Mouse (Mus musculus) activated CD4-positive, CD25-positive, alpha-beta regulatory T cell, adult 4 months (primary cell): Measurements from ENCODE around the gene Gucy1b1. TPM values are rescaled to one million over a fixed set of nuclear protein-coding genes. Genes with fewer than 3 reads are reported as not detected.

Experiments used
- ATAC-seq: one replicate; pipeline ENCODE4 v1.8.0; 2017
- polyA plus RNA-seq, 2 experiments: library from polyadenylated mRNA; unstranded; fragments of 100-300 nt; shearing (Covaris generic); gene quantifications; one replicate each; pipeline ENCODE4 v1.2.1; 2017

The Gucy1b1 gene
- polyA plus RNA-seq, 2 experiments from 2014 or later: 4.7 to 5.2 TPM

DNA sequence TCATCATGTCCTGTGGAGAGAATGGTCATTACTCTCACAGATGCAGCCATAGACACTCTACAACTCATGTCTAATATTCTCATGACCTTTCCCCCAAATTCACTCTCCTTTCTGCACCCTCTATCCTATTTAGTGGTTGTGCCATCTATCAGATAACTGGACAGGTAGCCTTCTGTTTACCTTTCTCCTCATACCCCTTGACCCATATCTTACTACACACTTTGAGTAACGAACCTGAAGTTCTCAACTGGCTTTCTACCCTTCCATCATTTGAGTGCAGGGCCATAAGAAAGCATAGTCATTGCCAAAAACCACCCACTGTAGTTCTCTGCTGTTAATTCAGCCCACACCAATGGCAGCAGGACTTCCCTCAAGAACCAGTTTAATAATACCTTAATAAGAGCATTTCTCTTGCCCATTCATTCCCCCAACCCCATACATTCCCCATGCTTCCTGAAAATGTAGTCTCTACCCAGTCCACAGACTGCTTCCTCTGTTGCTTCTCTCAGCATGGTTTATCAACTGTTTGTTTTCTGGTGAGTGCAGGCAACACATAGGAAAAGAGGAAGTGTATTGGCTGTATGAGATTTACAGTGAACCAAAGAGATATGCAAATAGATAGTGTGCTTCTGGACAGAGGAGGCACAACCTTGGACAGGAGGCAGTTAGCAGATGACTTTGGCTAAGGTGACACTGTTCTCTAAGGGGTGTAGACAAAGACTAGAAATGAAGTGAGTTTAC lies 44.3 kb downstream of the Gucy1b1 start:
- no peak for ATAC-seq

DNA sequence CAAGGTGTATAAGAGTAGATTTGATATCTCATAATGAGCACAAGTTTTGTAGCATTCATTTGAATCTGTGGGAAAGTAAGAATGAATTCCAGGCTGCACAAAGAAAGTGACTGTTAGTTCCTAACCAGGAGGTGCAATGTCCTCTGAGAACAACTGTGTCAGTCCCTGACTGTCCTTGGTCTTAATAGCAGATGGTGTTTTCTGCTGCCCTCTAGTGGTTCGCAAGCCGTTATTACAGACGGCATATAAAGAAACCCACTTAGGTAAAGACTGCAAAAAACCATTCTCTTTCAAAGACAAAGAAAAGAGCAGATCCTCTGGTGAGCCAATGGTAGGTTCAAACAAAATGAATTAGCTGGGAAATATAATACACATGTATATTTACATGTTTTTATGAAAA lies 45.3 kb downstream of the Gucy1b1 start:
- ATAC-seq: peak; percentile 75

DNA sequence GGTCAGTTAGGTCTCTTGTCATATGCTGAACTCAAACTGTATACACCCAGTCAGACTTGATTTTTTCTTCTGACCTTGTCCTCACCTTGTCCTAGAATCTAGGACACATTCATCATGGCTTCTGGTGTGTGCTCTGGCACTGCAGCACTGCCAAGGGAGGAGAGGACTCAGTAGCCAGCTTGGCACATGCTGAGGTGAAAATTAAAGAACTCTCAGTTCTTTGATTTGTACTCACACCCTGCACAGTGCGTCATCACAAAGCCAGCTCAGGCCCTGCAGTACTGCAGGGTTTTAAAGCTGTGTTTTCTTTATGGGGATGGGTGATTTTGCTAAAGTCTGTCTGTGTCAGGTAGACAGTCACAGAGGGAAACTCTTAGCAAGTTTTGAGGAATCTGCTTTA lies 47.2 kb downstream of the Gucy1b1 start:
- ATAC-seq: no peak

DNA sequence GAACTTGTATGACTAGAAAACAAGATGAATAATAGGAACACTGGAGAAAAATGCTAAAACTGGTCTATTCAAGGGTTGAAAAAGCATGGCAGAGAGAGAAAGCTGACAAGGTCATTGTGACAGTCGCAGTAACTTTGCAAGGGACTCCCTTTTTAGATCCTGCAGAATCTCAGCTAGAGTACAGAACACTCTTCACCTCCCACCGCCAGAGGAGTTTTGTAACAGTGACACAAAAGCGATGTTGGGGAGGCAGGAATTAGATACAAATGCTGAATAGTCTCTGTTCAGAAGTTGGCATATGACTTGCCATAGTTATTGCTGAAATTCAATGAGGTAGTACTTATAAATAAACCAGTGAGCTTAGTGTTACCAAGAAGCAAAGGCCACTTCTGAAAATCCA lies 51.4 kb downstream of the Gucy1b1 start:
- ATAC-seq: no peak

DNA sequence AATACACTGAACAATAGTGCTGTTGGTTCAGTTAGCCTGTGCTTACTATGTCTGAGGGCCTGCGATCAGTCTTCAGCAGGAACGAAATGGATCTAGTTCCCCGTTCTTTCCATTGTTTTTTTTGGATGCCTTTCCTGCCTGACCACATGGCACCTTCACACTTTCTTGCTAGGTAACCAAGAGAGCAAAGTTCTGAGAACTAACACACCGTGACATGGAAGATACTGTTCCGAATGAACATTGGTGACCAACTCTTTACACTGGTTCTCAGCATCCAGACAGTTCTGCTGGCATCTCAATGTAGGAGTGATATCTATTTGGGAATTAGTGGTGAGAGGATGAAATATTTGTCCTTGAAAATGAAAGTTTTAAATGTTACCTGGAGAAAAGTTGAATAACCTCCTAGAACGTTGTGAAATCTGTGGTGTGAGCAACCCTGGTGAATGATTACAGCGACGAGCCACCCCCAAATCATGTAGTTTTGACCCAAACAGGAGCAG lies 52.0 kb downstream of the Gucy1b1 start:
- ATAC-seq: no peak

DNA sequence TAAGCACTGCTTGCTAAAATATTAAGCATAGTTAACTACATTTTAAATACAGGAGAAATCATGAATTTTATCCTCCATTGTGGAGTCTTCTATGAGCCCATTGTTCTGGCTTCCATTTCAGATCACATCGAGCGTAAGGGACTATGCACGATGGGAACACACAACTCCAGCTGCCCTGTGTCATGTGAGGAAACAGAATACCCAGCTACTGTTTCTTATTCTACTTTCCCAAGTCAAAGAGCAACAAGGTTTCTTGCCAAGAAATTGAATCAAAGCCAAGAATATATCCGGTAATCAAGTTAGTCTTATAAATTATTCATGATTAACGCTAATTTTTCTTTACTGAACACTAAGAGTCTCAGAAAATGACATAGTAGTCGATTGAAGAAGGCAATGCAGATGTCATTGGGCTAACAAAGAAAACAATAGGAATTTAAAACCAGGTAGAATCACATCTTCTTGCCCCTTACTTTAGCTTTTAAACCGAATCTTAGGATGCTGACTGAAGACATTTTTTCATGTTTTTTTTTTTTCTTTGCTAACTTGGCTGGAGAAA lies 60.3 kb downstream of the Gucy1b1 start:
- no peak for ATAC-seq

DNA sequence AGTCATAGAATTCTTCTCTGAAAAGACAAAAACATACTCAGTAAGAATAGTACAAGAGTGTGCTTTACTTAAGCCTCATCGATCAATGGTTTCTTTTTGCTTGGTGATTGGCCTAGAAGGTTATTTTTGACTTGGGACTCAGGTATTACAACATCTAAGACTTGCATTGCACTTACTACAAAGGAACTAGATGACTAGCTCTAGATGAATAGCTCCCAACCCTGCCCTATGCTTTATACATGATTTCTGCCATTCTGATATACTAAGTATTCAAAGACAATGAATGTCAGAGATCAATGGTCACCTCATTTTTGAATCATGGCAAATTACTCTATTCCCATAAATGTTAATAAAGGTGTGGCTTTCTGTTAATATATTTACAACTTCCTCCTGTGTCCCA lies 67.5 kb downstream of the Gucy1b1 start:
- no peak for ATAC-seq

DNA sequence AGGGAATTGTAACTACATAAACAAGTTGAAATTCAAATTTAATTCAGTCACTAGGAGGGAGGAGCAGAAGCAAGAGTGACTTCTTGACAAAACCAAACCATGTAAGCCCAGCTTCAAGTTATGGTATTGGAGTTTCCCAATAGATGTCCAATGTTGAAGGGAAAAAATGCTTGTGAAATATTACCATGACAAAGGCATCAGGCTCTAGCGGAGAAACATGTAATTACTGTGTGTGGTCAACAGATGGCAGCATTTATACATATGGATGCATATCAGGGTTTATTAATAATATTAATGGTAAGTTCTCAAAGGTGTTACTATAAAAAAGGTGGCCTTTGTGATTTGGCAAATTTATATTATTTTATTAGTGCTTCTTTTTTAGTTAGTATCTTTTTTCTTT lies 78.5 kb downstream of the Gucy1b1 start:
- ATAC-seq: no peak

DNA sequence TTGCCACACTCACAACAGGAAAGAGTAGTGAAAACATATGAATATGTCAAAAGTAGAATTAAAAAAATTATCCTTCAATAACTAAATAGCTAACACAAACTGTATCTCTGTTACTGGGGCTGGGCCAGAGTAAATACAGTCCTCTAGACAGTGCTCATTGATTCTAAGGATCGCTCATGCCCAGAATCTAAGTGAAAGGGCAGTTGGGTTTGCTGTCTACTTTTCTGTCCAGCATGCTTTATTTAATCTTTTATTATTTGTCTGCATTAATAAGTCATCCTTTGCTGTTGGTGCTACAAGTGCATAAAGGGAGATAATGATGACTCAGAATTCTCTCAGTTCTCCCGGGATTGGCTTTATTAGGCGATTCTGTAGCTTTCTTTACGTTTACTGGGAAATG lies 79.1 kb downstream of the Gucy1b1 start:
- ATAC-seq: no peak

DNA sequence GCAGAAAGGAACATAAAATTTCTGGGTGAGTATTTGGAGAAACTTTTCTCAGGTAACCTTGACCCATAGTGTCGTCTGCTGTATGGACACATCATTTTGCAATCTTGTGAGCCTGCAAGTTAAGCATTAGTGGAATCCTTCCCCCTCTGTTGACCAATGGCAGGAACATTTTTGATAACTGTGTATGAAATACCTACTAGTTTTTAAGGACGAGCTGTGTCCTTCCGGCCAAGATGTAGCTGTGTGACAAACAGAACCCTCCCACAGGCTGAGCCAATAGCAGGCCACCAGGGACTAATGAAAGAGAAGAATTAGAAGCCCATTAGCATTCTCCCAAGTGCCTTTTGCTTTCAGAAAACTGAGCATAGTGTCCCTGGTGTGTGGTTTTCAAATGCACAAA lies 84.0 kb downstream of the Gucy1b1 start:
- ATAC-seq: no peak

DNA sequence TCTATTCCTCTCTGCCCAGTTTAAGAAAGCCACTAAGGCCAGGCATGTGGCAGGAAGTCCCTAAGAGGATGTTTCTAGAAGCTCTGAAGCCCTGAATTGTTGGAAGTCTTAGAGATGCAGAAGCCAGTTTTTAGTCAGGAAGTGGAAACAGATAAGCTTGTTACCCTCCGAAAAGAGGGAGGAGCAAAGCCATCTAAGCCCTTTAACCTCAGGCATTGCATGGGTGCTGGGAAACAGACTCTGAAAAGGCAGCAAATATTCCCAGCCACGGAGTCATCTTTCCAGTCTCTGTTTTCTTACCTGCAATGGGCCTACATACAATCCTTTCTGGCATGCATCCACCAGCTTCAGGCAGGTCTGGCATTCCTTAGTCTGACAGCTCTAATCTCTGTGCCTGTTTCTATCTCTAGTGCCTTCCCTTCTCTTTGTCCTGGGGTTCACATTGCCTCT lies 84.8 kb downstream of the Gucy1b1 start:
- no peak for ATAC-seq

DNA sequence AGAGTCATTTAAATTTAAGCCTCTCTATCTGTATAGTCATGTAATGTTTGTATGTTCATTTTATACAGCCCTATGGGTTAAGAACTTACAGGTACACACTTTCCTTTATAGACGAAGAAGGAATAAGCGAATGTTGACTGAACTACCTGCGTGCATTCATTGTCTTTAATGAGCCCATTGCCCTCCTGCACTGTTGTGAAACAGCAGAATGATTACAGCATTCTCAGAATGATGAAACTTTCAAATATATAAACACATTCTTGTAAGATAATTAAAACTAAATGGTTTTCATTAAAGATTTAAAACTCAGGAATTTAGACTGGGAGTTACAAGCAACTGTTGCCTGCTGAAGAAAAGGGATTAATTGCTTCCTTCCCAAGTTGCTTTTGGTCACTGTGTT lies 86.9 kb downstream of the Gucy1b1 start:
- ATAC-seq: no peak

DNA sequence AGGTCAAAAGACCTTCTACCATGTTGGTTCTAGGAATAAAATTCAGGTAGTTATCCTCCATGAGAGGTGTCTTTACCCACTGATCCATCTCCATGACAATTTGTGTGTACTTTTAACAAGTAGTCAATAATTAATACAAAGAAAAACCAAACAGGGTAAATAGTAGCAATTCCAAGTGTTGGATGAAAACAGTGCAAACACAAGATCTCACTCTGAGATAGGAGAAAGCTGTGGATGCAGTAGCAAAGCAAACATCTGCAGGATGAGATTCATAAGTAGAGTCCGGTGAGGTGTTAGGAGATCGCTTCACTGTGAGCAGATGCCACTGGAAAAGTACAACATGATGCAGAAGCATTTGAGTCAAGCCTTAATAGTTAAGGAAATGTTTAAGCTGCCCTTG lies 88.4 kb downstream of the Gucy1b1 start:
- no peak for ATAC-seq

DNA sequence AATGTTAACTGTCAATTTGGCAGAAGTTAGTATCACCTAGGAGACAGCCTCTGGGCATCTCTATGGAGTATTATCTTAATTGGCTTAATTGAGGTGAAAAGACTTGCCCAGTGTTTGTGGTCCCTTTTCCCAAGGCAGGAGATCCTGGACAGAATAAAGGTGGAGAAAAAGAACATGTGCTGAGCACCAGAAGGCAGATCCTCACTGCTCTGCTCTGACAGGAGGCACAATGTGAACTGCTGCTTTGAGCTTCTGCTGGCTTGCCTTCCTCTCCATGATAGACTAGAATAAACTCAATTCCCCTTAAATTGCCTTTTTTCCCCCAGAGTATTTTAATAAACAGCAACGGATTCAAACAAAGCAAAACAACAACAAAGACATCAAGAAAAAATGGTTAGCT lies 89.4 kb downstream of the Gucy1b1 start:
- ATAC-seq: no peak

DNA sequence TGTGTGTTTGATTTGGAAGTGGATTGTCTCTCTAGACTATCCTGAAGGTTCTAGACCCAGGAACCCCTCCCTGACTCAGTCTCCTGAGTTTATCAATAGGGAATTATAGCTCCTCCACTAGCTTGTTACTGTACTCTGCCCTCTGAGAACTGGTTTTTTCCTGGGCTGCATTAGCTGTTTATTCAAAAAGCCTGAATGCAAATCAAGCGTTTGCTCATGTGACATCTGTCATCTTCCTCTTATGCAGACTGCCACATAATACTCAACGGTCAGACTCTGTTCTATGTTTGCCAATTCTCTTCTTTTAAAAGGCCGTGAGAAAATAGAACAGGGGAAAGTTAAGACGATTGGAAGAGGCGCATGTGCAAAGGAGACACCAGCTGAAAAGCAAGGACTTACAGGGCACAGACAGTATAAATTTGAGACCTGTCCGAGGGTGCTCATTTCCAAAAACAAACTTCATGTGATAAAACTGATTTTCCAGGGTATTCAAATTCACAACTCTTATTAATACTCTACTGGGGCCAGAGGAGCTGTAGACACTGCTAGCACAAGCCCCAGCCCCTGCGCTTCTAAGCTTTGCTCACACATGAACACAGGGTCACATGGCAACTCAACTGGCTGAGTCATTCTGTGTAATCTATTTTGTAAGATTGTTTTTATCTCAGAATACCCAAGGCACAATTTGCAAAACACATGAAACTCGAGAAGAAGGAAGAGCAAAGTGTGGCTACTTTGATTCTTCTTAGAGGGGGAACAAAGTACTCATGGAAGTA lies 91.2 kb downstream of the Gucy1b1 start:
- ATAC-seq: no peak

Other genes with a start within 250 kb of the Gucy1b1 start
- 10 to 100 TPM; 43.3 to 48.1 TPM for gene Ctso, start 142.1 kb downstream of the Gucy1b1 start, polyA plus RNA-seq
- under 1 TPM; 0.18 to 0.87 TPM for gene Tdo2, start 98.5 kb downstream of the Gucy1b1 start, polyA plus RNA-seq
- not detected for gene Asic5, start 92.4 kb downstream of the Gucy1b1 start, polyA plus RNA-seq
- gene Gucy1a1, start 71.1 kb upstream of the Gucy1b1 start, polyA plus RNA-seq: 1 to 10 TPM; 5.6 to 6.1 TPM